Mouse (Mus musculus) heart, adult 2 months (tissue): ENCODE data around the gene Ccdc9b.
A peak's percentile ranks its signal among the peaks of the same experiment; 100 is the strongest.

Experiments
- CTCF ChIP-seq: fragments of 200-600 bp; IDR thresholded peaks from 2 replicates; pipeline ENCODE4 v1.8.1; 2022; ENCODE audit warnings: antibody characterized with exemption, mild to moderate bottlenecking, moderate library complexity
- EP300 ChIP-seq: fragments of 200-500 bp; IDR thresholded peaks from 2 replicates; pipeline ENCODE4 v1.6.1; 2011; ENCODE audit warnings: low read depth, low read length, control low read depth; ENCODE audit not compliant: insufficient read depth
- POLR2A ChIP-seq: fragments of 200-500 bp; IDR thresholded peaks from 2 replicates; pipeline ENCODE4 v1.6.1; 2011; ENCODE audit warnings: mild to moderate bottlenecking, low read depth, low read length, control low read depth; ENCODE audit not compliant: insufficient read depth

DNA sequence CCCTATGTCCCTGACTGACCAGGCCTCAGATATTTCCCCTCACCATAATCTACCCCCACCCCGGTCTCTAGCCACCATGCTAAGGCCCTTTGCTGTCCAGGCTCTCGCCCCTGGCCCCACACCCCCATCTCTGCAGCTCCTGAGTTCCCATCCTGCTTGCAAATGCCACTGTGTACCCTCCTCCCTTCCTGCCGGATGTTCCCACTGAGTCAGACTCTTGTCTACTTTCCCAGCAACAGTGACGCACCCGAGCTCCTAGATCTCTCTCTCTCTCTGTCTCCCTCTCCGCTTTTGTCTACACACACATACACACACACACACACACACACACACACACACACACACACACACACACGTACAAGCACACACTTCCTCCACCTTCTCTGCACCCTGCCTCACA, 1.0 kb upstream of the Ccdc9b start:
- TF ChIP-seq EP300 = peak; percentile 63; the same call in 1 of the 2 replicates
- no peak for TF ChIP-seq CTCF
- peak; percentile 44; the same call in 1 of the 2 replicates for TF ChIP-seq POLR2A
